Mouse (Mus musculus) bone marrow macrophage, adult 2 months (primary cell): ENCODE measurements at regions not wholly inside any gene's neighbourhood (a gene's known extent, or its start where the extent isn't known, plus 50 kb on each side); places are given as distances from the start of the nearest gene placed in this dataset.

ENCODE experiments used
- CTCF ChIP-seq: IDR thresholded peaks from 2 replicates; pipeline ENCODE4 v1.5.1; 2012; ENCODE audit warnings: low read depth, mild to moderate bottlenecking, low read length, moderate library complexity
- POLR2A ChIP-seq: IDR thresholded peaks from 2 replicates; pipeline ENCODE4 v1.6.1; 2012; ENCODE audit warnings: mild to moderate bottlenecking, low read depth, low read length, borderline replicate concordance

- TF ChIP-seq POLR2A, result no peak
- no peak for TF ChIP-seq CTCF
Measured at GRCm38 (mm10) chr3:137807913-137808684, 56.2 kb upstream of the H2afz start.
